Mouse (Mus musculus) embryonic facial prominence, embryonic 15.5 days (tissue): ENCODE data around the gene Rpl23. TPM values are rescaled to one million over a fixed set of nuclear protein-coding genes. Genes with fewer than 3 reads are reported as not detected.

Experiments used
- ATAC-seq: fragments of 200-750 bp; cut with Nextera tagmentation; 2 replicates; pipeline ENCODE4 v1.8.0; 2017; ENCODE audit warnings: low read depth, moderate TSS enrichment; ENCODE audit not compliant: insufficient number of reproducible peaks, low FRiP score, low TSS enrichment
- H3K27ac ChIP-seq: fragments of 300-500 bp; sonication (generic); replicated peaks from 2 replicates; pipeline ENCODE4 v1.5.1; 2015; ENCODE audit warnings: mild to moderate bottlenecking, inconsistent platforms
- H3K27me3 ChIP-seq: fragments of 300-500 bp; sonication (generic); 2 replicates; pipeline ENCODE4 v1.6.1; 2015; ENCODE audit warnings: inconsistent platforms
- H3K36me3 ChIP-seq: fragments of 300-500 bp; sonication (generic); 2 replicates; pipeline ENCODE4 v1.6.1; 2015; ENCODE audit warnings: mild to moderate bottlenecking, inconsistent platforms
- H3K4me1 ChIP-seq: fragments of 300-500 bp; sonication (generic); 2 replicates; pipeline ENCODE4 v1.6.1; 2015; ENCODE audit warnings: inconsistent platforms
- H3K4me2 ChIP-seq: fragments of 300-500 bp; sonication (generic); replicated peaks from 2 replicates; pipeline ENCODE4 v1.6.1; 2015; ENCODE audit warnings: mild to moderate bottlenecking, inconsistent platforms
- H3K4me3 ChIP-seq: fragments of 300-500 bp; sonication (generic); replicated peaks from 2 replicates; pipeline ENCODE4 v1.5.1; 2015; ENCODE audit warnings: mild to moderate bottlenecking, inconsistent platforms
- H3K9ac ChIP-seq: fragments of 300-500 bp; sonication (generic); 2 replicates; pipeline ENCODE4 v1.6.1; 2015; ENCODE audit warnings: inconsistent platforms
- H3K9me3 ChIP-seq: fragments of 300-500 bp; sonication (generic); replicated peaks from 2 replicates; pipeline ENCODE4 v1.6.1; 2016; ENCODE audit warnings: inconsistent platforms
- WGBS: fragments of 180-500 bp; shearing (Covaris S2); methylation state at CpG from one replicate; pipeline ENCODE4 v1.1.7; 2015; 5-methylcytosine and 5-hydroxymethylcytosine counted together
- polyA plus RNA-seq: library from polyadenylated mRNA; unstranded; fragments of >200 nt; fragmentation: Nextera tagmentation; extraction: Ambion mirVana; gene quantifications from 2 replicates; pipeline ENCODE4 v1.2.1, GENCODE M21; 2015

Rpl23 gene
- polyA plus RNA-seq, 1 experiment from 2014 or later: 567 TPM

GRCm38 (mm10) chr11:97822840-97823603 is 40.8 kb upstream of the Rpl23 start:
- no peak for ATAC-seq
- Histone ChIP-seq H3K27me3 (no peaks in the 10 kb centered on the region), H3K4me1 (peaks cover 12% of the 10 kb centered on the region), H3K9me3 (no peaks in the 10 kb centered on the region), H3K36me3 (peaks cover 76% of the 10 kb centered on the region), H3K27ac (no peak overlapping the region), H3K9ac (no peak overlapping the region), H3K4me2 (no peak overlapping the region), H3K4me3 (no peak overlapping the region)
- 57% methylated on average over 20 of the region's 20 CpGs for WGBS

DNA sequence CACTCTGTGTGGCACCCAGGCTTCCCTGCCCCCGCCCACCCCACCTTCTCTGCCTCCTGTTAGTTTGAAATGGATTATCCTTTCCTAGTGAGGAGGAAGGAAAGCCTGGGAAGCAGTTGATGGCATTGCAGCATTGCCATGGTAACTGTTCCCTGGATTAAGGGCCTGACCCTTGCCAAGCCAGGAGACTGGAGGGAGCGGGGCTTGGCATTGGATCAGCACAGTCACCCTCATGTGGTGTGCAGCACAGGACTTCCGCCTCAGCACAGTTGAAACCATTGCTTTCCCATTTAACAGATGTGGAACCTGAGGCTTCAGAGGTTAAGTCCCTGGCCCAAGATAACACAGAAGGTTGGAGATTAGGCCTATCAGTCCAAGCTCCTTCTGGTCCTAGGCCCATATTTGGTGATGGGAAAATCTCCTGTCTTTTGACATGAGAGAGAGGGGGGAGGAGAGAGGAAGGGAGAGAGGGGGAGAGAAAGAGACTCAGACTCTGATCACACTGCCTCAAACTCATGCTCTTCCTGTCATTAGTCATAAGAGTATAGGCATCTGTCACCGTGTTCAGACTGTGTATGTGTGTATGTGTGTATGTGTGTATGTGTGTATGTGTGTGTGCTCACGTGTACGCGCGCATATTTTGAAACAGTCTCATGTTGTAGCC is 39.3 kb upstream of the Rpl23 start:
- Histone ChIP-seq H3K27me3 (no peaks in the 10 kb centered on the region), H3K27ac (no peak overlapping the region), H3K9me3 (no peaks in the 10 kb centered on the region), H3K36me3 (peaks cover 64% of the 10 kb centered on the region), H3K4me3 (no peak overlapping the region), H3K4me2 (no peak overlapping the region), H3K4me1 (peaks cover 27% of the 10 kb centered on the region), H3K9ac (no peak overlapping the region)
- ATAC-seq: no peak
- WGBS: 92% methylated on average over 8 of the region's 8 CpGs

- Histone ChIP-seq H3K9me3 (no peaks in the 10 kb centered on the region), H3K4me3 (no peak overlapping the region), H3K27ac (no peak overlapping the region), H3K27me3 (no peaks in the 10 kb centered on the region), H3K4me2 (no peak overlapping the region), H3K4me1 (peaks cover 34% of the 10 kb centered on the region), H3K9ac (no peak overlapping the region), H3K36me3 (peaks cover 64% of the 10 kb centered on the region)
- no peak for ATAC-seq
- WGBS: 55% methylated on average over 4 of the region's 4 CpGs
Observed at GRCm38 (mm10) chr11:97820840-97821239, 38.6 kb upstream of the Rpl23 start.

DNA sequence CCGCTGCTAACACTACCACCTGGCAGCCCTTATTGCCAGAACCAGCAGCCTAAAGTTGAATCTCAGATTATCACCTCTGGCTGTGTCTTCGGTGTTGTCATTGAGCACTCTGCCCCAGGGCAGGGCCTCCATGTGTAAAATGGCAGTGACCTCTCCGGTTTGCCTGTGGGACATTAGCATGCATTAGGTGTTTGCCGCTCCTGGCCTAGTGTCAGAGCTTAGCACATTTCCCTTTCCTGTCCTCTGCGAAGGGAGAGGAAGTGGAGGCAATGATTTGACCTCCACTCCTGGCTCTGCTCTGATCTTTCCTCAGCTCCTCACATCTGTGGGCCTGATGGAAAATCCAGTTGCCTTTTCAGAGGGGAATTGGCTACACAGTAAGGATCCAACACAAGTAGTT is 37.7 kb upstream of the Rpl23 start:
- Histone ChIP-seq H3K27me3 (no peaks in the 10 kb centered on the region), H3K4me1 (peaks cover 43% of the 10 kb centered on the region), H3K4me2 (no peak overlapping the region), H3K9me3 (no peaks in the 10 kb centered on the region), H3K27ac (no peak overlapping the region), H3K36me3 (peaks cover 57% of the 10 kb centered on the region), H3K9ac (no peak overlapping the region), H3K4me3 (no peak overlapping the region)
- 64% methylated on average over 5 of the region's 5 CpGs for WGBS
- no peak for ATAC-seq

- 61% methylated on average over 4 of the region's 4 CpGs for WGBS
Observed at GRCm38 (mm10) chr11:97819102-97819501, 36.9 kb upstream of the Rpl23 start.

GRCm38 (mm10) chr11:97818571-97818970 is 36.3 kb upstream of the Rpl23 start:
- 0 out of 2 replicates have a peak, but pooled peaks have one; percentile 12 for ATAC-seq
- Histone ChIP-seq H3K36me3 (peaks cover 47% of the 10 kb centered on the region), H3K4me2 (no peak overlapping the region), H3K4me1 (peaks cover 50% of the 10 kb centered on the region), H3K4me3 (no peak overlapping the region), H3K27ac (peak overlapping the region; percentile 66), H3K9me3 (no peaks in the 10 kb centered on the region), H3K9ac (no peak overlapping the region), H3K27me3 (no peaks in the 10 kb centered on the region)
- 12% methylated on average over 4 of the region's 4 CpGs for WGBS

More at GRCm38 (mm10) chr11:97819102-97819501, 36.9 kb upstream of the Rpl23 start:
- Histone ChIP-seq H3K27ac (peak overlapping the region; percentile 66), H3K4me1 (peaks cover 44% of the 10 kb centered on the region), H3K4me3 (no peak overlapping the region), H3K9ac (no peak overlapping the region), H3K27me3 (no peaks in the 10 kb centered on the region), H3K9me3 (no peaks in the 10 kb centered on the region), H3K36me3 (peaks cover 49% of the 10 kb centered on the region), H3K4me2 (no peak overlapping the region)
- no peak for ATAC-seq

GRCm38 (mm10) chr11:97818003-97818402 is 35.8 kb upstream of the Rpl23 start:
- H3K27ac ChIP-seq: peak overlapping the region; percentile 66; the same call in 1 of the 2 replicates
- 49% methylated on average over 6 of the region's 6 CpGs for WGBS
- peaks cover 52% of the 10 kb centered on the region for H3K4me1 ChIP-seq

DNA sequence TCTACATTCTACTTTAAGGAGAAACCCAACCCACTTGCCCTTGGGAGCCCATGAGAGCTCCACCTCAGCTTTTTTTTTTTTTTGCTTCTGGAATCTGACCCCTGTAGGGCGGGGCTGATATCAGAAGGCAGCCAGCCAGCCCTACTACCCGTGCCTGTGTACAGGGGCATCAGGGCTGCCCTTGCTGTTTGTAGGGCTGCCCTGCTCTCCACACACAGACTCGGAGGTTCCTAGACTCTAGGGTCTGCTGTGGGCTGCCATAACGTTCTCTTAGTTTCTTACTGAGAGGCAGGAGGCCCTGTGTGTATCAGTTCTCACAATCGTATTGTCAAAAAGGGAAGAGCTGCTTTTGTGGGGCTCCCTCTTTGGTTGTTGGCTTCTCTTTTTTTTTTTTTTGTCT is 35.1 kb upstream of the Rpl23 start:
- Histone ChIP-seq H3K4me1 (peaks cover 58% of the 10 kb centered on the region), H3K9ac (no peak overlapping the region), H3K4me3 (no peak overlapping the region), H3K4me2 (no peak overlapping the region), H3K36me3 (peaks cover 38% of the 10 kb centered on the region), H3K27me3 (no peaks in the 10 kb centered on the region), H3K27ac (no peak overlapping the region), H3K9me3 (no peaks in the 10 kb centered on the region)
- ATAC-seq: no peak
- 28% methylated on average over 5 of the region's 5 CpGs for WGBS

More at GRCm38 (mm10) chr11:97818003-97818402, 35.8 kb upstream of the Rpl23 start:
- Histone ChIP-seq H3K36me3 (peaks cover 44% of the 10 kb centered on the region), H3K9me3 (no peaks in the 10 kb centered on the region), H3K27me3 (no peaks in the 10 kb centered on the region), H3K9ac (no peak overlapping the region), H3K4me3 (no peak overlapping the region), H3K4me2 (no peak overlapping the region)
- no peak for ATAC-seq

GRCm38 (mm10) chr11:97816916-97817315 is 34.7 kb upstream of the Rpl23 start:
- peaks cover 62% of the 10 kb centered on the region for H3K4me1 ChIP-seq
- H3K9me3 ChIP-seq: no peaks in the 10 kb centered on the region
- no peaks in the 10 kb centered on the region for H3K27me3 ChIP-seq
- H3K36me3 ChIP-seq: peaks cover 37% of the 10 kb centered on the region
- H3K9ac ChIP-seq: no peak overlapping the region
- H3K4me2 ChIP-seq: no peak overlapping the region
- no peak overlapping the region for H3K4me3 ChIP-seq
- peak overlapping the region; percentile 9; the same call in 1 of the 2 replicates for H3K27ac ChIP-seq
- 34% methylated on average over 9 of the region's 9 CpGs for WGBS
- no peak for ATAC-seq

DNA sequence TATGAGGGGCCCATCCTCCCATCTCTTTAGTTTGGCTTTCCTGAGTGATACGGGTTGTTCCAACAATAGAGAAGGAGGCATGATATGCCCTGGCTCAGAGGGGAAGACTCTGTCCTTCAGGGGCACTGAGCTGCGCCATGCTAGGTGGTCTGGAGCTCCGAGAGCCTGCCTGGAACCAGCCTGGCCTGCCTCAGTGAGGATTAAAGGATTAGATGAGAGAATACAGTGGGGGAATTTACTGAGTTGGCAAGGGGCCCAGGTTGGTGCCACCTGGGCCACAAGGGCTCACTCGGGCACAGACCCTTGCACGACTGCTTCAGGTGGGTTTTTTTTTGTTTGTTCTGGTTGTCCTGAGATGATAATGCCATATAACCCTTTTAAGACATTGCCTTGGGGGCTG is 33.9 kb upstream of the Rpl23 start:
- Histone ChIP-seq H3K9me3 (no peaks in the 10 kb centered on the region), H3K27me3 (no peaks in the 10 kb centered on the region), H3K4me1 (peaks cover 70% of the 10 kb centered on the region), H3K4me3 (no peak overlapping the region), H3K36me3 (peaks cover 29% of the 10 kb centered on the region), H3K9ac (no peak overlapping the region), H3K27ac (peak overlapping the region; percentile 39; the same call in 1 of the 2 replicates), H3K4me2 (peak overlapping the region; percentile 0; the same call in 1 of the 2 replicates)
- 49% methylated on average over 5 of the region's 5 CpGs for WGBS
- ATAC-seq: no peak

DNA sequence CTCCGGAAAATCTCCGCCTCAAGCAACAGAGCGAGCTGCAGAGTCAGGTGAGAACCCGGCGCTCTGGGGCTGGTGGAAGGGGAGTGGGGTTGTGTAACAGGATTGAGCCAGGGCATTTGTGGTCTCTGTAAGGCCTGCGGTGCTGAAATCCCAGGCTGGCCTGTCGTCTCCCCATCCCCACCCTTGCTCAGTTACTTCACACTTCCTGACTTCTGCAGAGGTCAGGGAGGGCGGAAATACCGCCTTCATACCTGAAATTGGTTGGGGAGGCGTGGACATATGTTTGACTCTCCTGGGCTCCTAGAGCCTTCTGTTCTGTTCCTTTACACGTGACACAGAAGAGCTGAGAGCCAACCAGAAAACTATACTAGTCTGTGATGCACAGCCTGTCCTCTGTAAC is 33.5 kb upstream of the Rpl23 start:
- Histone ChIP-seq H3K27me3 (no peaks in the 10 kb centered on the region), H3K4me2 (peak overlapping the region; percentile 0; the same call in 1 of the 2 replicates), H3K36me3 (peaks cover 25% of the 10 kb centered on the region), H3K27ac (peak overlapping the region; percentile 39; the same call in 1 of the 2 replicates), H3K9ac (no peak overlapping the region), H3K4me3 (no peak overlapping the region), H3K4me1 (peaks cover 74% of the 10 kb centered on the region), H3K9me3 (no peaks in the 10 kb centered on the region)
- 55% methylated on average over 11 of the region's 11 CpGs for WGBS
- no peak for ATAC-seq
